Mouse (Mus musculus) kidney, adult 18-20 months (tissue): ENCODE measurements around the gene Oasl2.
A peak's percentile ranks its signal among the peaks of the same experiment; 100 is the strongest.
"Not testable (repeated sequence)": the region's sequence is repeated elsewhere in the genome, so short reads cannot be mapped to it uniquely, and the experiment has no call there.

Experiments used
- DNase-seq: peaks from one replicate; pipeline ENCODE4 v3.0.0; 2021

The Oasl2 gene

GRCm38 (mm10) chr5:114916777-114917176, 20.0 kb downstream of the Oasl2 start:
- no peak for DNase-seq

- not testable (repeated sequence) for DNase-seq
These were observed 20.6 kb downstream of the Oasl2 start for GRCm38 (mm10) chr5:114917357-114917756.

- DNase-seq, result peak; percentile 42
These were observed 25.0 kb downstream of the Oasl2 start for GRCm38 (mm10) chr5:114921551-114922365.

- no peak for DNase-seq
These were observed 25.6 kb downstream of the Oasl2 start for GRCm38 (mm10) chr5:114922366-114922731.

- peak; percentile 82 for DNase-seq
These were observed 26.3 kb downstream of the Oasl2 start, which contains the start of gene Oasl1 for GRCm38 (mm10) chr5:114922998-114923473. Oasl1 (plus strand) TSS chr5:114923240.

- no peak for DNase-seq
These were observed 29.5 kb downstream of the Oasl2 start for GRCm38 (mm10) chr5:114926153-114926684.

- DNase-seq, result no peak
These were observed 30.0 kb downstream of the Oasl2 start for GRCm38 (mm10) chr5:114926753-114927152.

GRCm38 (mm10) chr5:114931626-114932025, 34.9 kb downstream of the Oasl2 start:
- no peak for DNase-seq

GRCm38 (mm10) chr5:114933206-114933605, 36.5 kb downstream of the Oasl2 start:
- DNase-seq, result peak; percentile 36

GRCm38 (mm10) chr5:114935838-114936237, 39.1 kb downstream of the Oasl2 start:
- DNase-seq, result no peak

GRCm38 (mm10) chr5:114941138-114941537, 44.4 kb downstream of the Oasl2 start:
- DNase-seq, result not testable (repeated sequence)

GRCm38 (mm10) chr5:114942074-114942765, 45.5 kb downstream of the Oasl2 start, which contains the start of gene 2210016L21Rik:
2210016L21Rik (plus strand) TSS chr5:114942158.
- peak; percentile 87 for DNase-seq

GRCm38 (mm10) chr5:114942766-114943130, 46.0 kb downstream of the Oasl2 start:
- no peak for DNase-seq

- peak; percentile 56 for DNase-seq
These were observed 48.3 kb downstream of the Oasl2 start for GRCm38 (mm10) chr5:114945072-114945471.

- DNase-seq, result peak; percentile 60
These were observed 52.2 kb downstream of the Oasl2 start for GRCm38 (mm10) chr5:114948891-114949290.

- no peak for DNase-seq
These were observed 52.6 kb downstream of the Oasl2 start for GRCm38 (mm10) chr5:114949316-114949715.

GRCm38 (mm10) chr5:114949812-114950211, 53.1 kb downstream of the Oasl2 start:
- DNase-seq, result no peak

- DNase-seq, result no peak
These were observed 53.9 kb downstream of the Oasl2 start for GRCm38 (mm10) chr5:114950669-114951068.

- DNase-seq, result no peak
These were observed 54.6 kb downstream of the Oasl2 start for GRCm38 (mm10) chr5:114951279-114951880.

- DNase-seq, result no peak
These were observed 56.6 kb downstream of the Oasl2 start for GRCm38 (mm10) chr5:114953326-114953725.

GRCm38 (mm10) chr5:114958069-114958468, 61.3 kb downstream of the Oasl2 start:
- DNase-seq, result no peak
